Mouse (Mus musculus) stomach, embryonic 16.5 days (tissue): ENCODE measurements around the gene Fcgr4. TPM values are rescaled to one million over a fixed set of nuclear protein-coding genes. Genes with fewer than 3 reads are reported as not detected.

ENCODE experiments used
- ATAC-seq: fragments of 200-750 bp; cut with Nextera tagmentation; 2 replicates; pipeline ENCODE4 v1.8.0; 2017; ENCODE audit warnings: moderate number of reproducible peaks, moderate TSS enrichment; ENCODE audit not compliant: insufficient read depth, low FRiP score
- H3K27ac ChIP-seq: fragments of 300-500 bp; sonication (generic); 2 replicates; pipeline ENCODE4 v1.5.1; 2014; ENCODE audit warnings: low read length
- H3K27me3 ChIP-seq: fragments of 300-500 bp; sonication (generic); 2 replicates; pipeline ENCODE4 v1.6.1; 2014; ENCODE audit warnings: low read length, control low read depth, mixed read lengths; ENCODE audit not compliant: control insufficient read depth, insufficient read depth
- H3K36me3 ChIP-seq: fragments of 300-500 bp; sonication (generic); 2 replicates; pipeline ENCODE4 v1.6.1; 2014; ENCODE audit warnings: low read length; ENCODE audit not compliant: control insufficient read depth, insufficient read depth
- H3K4me1 ChIP-seq: fragments of 300-500 bp; sonication (generic); 2 replicates; pipeline ENCODE4 v1.6.1; 2014; ENCODE audit warnings: low read length, control low read depth, mixed read lengths; ENCODE audit not compliant: control insufficient read depth, insufficient read depth
- H3K4me2 ChIP-seq: fragments of 300-500 bp; sonication (generic); 2 replicates; pipeline ENCODE4 v1.6.1; 2014; ENCODE audit warnings: low read depth, low read length, mixed read lengths
- H3K4me3 ChIP-seq: fragments of 300-500 bp; sonication (generic); replicated peaks from 2 replicates; pipeline ENCODE4 v1.5.1; 2014; ENCODE audit warnings: mild to moderate bottlenecking, low read length
- H3K9ac ChIP-seq: fragments of 300-500 bp; sonication (generic); 2 replicates; pipeline ENCODE4 v1.6.1; 2014; ENCODE audit warnings: low read length
- H3K9me3 ChIP-seq: fragments of 300-500 bp; sonication (generic); replicated peaks from 2 replicates; pipeline ENCODE4 v1.6.1; 2016; ENCODE audit warnings: low read length, control low read depth; ENCODE audit not compliant: control insufficient read depth
- WGBS: fragments of 180-500 bp; shearing (Covaris S2); extraction: QIAGEN DNeasy Blood & Tissue Kit; methylation state at CpG from one replicate; pipeline ENCODE4 v1.1.7; 2014; 5-methylcytosine and 5-hydroxymethylcytosine counted together
- polyA plus RNA-seq: library from polyadenylated mRNA; unstranded; fragments of >200 nt; fragmentation: Nextera tagmentation; extraction: Ambion mirVana; gene quantifications from 2 replicates; pipeline ENCODE4 v1.2.1, GENCODE M21; 2015

The Fcgr4 gene
- polyA plus RNA-seq, 1 experiment from 2014 or later = 1.5 TPM

- H3K4me1 ChIP-seq = no peaks in the 10 kb centered on the region
- H3K9ac ChIP-seq = no peak overlapping the region
- H3K9me3 ChIP-seq = no peaks in the 10 kb centered on the region
- H3K36me3 ChIP-seq = no peaks in the 10 kb centered on the region
- no peak overlapping the region for H3K27ac ChIP-seq
- no peak overlapping the region for H3K4me2 ChIP-seq
- no peak for ATAC-seq
- H3K4me3 ChIP-seq = no peak overlapping the region
- no peaks in the 10 kb centered on the region for H3K27me3 ChIP-seq
Observed at GRCm38 (mm10) chr1:170999811-171000210, 18.9 kb upstream of the Fcgr4 start.

- Histone ChIP-seq H3K4me1 (no peaks in the 10 kb centered on the region), H3K4me2 (no peak overlapping the region), H3K9ac (no peak overlapping the region), H3K27ac (no peak overlapping the region), H3K27me3 (no peaks in the 10 kb centered on the region), H3K9me3 (no peaks in the 10 kb centered on the region), H3K36me3 (no peaks in the 10 kb centered on the region), H3K4me3 (no peak overlapping the region)
- ATAC-seq = no peak
- WGBS = 51% methylated on average over 6 of the region's 6 CpGs
Observed at GRCm38 (mm10) chr1:171005081-171005480, 13.6 kb upstream of the Fcgr4 start.

GRCm38 (mm10) chr1:171005586-171005985 lies 13.1 kb upstream of the Fcgr4 start:
- H3K27me3 ChIP-seq = no peaks in the 10 kb centered on the region
- no peak overlapping the region for H3K4me3 ChIP-seq
- H3K27ac ChIP-seq = no peak overlapping the region
- H3K4me1 ChIP-seq = no peaks in the 10 kb centered on the region
- no peak for ATAC-seq
- H3K9ac ChIP-seq = no peak overlapping the region
- no peaks in the 10 kb centered on the region for H3K36me3 ChIP-seq
- no peak overlapping the region for H3K4me2 ChIP-seq
- H3K9me3 ChIP-seq = no peaks in the 10 kb centered on the region

- H3K9ac ChIP-seq = no peak overlapping the region
- no peaks in the 10 kb centered on the region for H3K9me3 ChIP-seq
- no peaks in the 10 kb centered on the region for H3K36me3 ChIP-seq
- H3K4me2 ChIP-seq = no peak overlapping the region
- no peaks in the 10 kb centered on the region for H3K4me1 ChIP-seq
- 78% methylated on average over 4 of the region's 4 CpGs for WGBS
- H3K27me3 ChIP-seq = no peaks in the 10 kb centered on the region
- no peak overlapping the region for H3K27ac ChIP-seq
- ATAC-seq = no peak
- H3K4me3 ChIP-seq = no peak overlapping the region
Observed at GRCm38 (mm10) chr1:171006335-171006734, 12.4 kb upstream of the Fcgr4 start.

- WGBS = 87% methylated on average over 2 of the region's 2 CpGs
- Histone ChIP-seq H3K4me3 (no peak overlapping the region), H3K27me3 (no peaks in the 10 kb centered on the region), H3K4me1 (no peaks in the 10 kb centered on the region), H3K9me3 (no peaks in the 10 kb centered on the region), H3K4me2 (no peak overlapping the region), H3K9ac (no peak overlapping the region), H3K27ac (no peak overlapping the region), H3K36me3 (no peaks in the 10 kb centered on the region)
- no peak for ATAC-seq
Observed at GRCm38 (mm10) chr1:171006905-171007304, 11.8 kb upstream of the Fcgr4 start.

GRCm38 (mm10) chr1:171011733-171012132 lies 7.0 kb upstream of the Fcgr4 start:
- Histone ChIP-seq H3K4me1 (no peaks in the 10 kb centered on the region), H3K27ac (no peak overlapping the region), H3K4me3 (no peak overlapping the region), H3K9ac (no peak overlapping the region), H3K27me3 (no peaks in the 10 kb centered on the region), H3K9me3 (no peaks in the 10 kb centered on the region), H3K4me2 (no peak overlapping the region), H3K36me3 (no peaks in the 10 kb centered on the region)
- WGBS = 77% methylated on average over 4 of the region's 4 CpGs
- no peak for ATAC-seq

GRCm38 (mm10) chr1:171016676-171017356 lies 1.9 kb upstream of the Fcgr4 start:
- Histone ChIP-seq H3K4me2 (no peak overlapping the region), H3K27me3 (no peaks in the 10 kb centered on the region), H3K36me3 (no peaks in the 10 kb centered on the region), H3K9ac (no peak overlapping the region), H3K4me3 (no peak overlapping the region), H3K9me3 (no peaks in the 10 kb centered on the region), H3K27ac (no peak overlapping the region), H3K4me1 (no peaks in the 10 kb centered on the region)
- ATAC-seq = no peak
- WGBS = 74% methylated on average over 6 of the region's 6 CpGs

- H3K4me3 ChIP-seq = no peak overlapping the region
- ATAC-seq = no peak
- no peaks in the 10 kb centered on the region for H3K9me3 ChIP-seq
- H3K4me2 ChIP-seq = no peak overlapping the region
- no peaks in the 10 kb centered on the region for H3K4me1 ChIP-seq
- H3K27ac ChIP-seq = no peak overlapping the region
- no peak overlapping the region for H3K9ac ChIP-seq
- H3K36me3 ChIP-seq = no peaks in the 10 kb centered on the region
- 49% methylated on average over 6 of the region's 6 CpGs for WGBS
- no peaks in the 10 kb centered on the region for H3K27me3 ChIP-seq
Observed at GRCm38 (mm10) chr1:171017468-171018158, 1.1 kb upstream of the Fcgr4 start.

- Histone ChIP-seq H3K9ac (no peak overlapping the region), H3K27me3 (no peaks in the 10 kb centered on the region), H3K4me2 (no peak overlapping the region), H3K9me3 (no peaks in the 10 kb centered on the region), H3K4me3 (no peak overlapping the region), H3K36me3 (no peaks in the 10 kb centered on the region), H3K4me1 (no peaks in the 10 kb centered on the region), H3K27ac (no peak overlapping the region)
- WGBS = 52% methylated on average over 7 of the region's 7 CpGs
- ATAC-seq = no peak
Observed at GRCm38 (mm10) chr1:171019311-171019950, 711 bp downstream of the Fcgr4 start.
